Mouse (Mus musculus) cerebellum, adult 2 months (tissue): ENCODE results near the gene Higd2a.

Experiments used
- CTCF ChIP-seq: fragments of 200-500 bp; IDR thresholded peaks from 2 replicates; pipeline ENCODE4 v1.5.1; 2011; ENCODE audit warnings: low read depth, mild to moderate bottlenecking, control low read depth, low read length, moderate library complexity, borderline replicate concordance; ENCODE audit not compliant: insufficient read depth
- POLR2A ChIP-seq: fragments of 200-500 bp; IDR thresholded peaks from 2 replicates; pipeline ENCODE4 v1.6.1; 2011; ENCODE audit warnings: low read length, control low read depth, borderline replicate concordance; ENCODE audit not compliant: insufficient read depth

- no peak for TF ChIP-seq POLR2A
- TF ChIP-seq CTCF, result no peak
These were observed 20.6 kb downstream of the Higd2a start for GRCm38 (mm10) chr13:54610613-54610971.
